Mouse (Mus musculus): ENCODE results near the gene Cenpm.

Gene Cenpm

DNA sequence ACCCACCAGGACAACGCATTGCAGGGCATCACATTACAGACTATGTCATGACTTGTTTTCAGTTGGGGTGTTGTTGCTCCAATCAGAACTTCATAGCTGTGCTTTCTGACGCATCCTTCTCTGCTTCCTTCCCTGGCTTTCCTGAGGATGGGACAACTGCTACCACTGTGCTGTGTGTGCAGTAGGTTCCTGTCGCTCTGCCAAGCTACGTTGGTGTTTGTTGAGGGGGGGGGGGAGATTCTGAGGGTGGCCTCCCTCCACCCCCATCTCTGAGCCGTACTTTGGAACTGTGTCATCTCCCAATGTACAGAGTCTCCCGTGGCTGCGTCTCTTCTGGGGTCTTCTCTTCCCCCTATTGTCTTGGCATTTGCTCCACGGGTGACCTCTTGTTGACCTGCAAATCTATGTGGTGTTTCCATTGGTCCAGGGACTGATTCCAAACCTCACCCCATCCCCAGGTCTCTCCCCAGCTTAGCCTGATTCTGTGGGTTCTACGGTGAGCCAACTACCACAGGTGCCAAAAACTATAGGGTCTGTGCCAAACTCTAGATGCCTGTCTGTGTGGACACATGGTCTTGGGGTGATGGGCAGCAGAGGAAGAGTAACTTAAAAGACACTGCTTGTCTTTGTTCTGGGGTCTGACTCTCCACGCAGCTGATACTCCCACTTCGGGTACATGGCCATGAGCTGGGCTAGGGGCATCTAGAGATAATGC lies 29.1 kb downstream of the Cenpm start:
- DNase-seq (ENCODE audit: low read depth, low spot score), result no peak

DNA sequence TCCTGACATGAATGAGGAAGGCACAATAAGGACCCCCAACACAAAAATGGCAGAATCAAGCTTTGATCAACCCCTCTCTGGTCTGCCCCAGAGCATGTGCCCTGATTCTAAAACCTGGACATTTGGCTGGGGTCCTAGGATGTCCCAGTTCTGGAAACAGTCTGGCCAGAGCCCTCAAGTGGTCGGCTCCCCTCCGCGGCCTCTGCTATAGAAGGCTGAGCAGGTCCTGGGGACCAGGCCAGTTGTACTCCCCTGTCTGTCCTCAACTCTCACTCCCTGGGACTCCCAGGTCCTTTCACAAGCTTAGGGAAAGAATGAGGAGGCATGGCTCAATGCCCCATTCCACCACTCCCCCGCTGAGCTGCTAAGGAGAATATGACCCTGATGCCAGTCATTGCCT lies 31.3 kb downstream of the Cenpm start:
- no peak for DNase-seq (ENCODE audit: low read depth, low spot score)

DNA sequence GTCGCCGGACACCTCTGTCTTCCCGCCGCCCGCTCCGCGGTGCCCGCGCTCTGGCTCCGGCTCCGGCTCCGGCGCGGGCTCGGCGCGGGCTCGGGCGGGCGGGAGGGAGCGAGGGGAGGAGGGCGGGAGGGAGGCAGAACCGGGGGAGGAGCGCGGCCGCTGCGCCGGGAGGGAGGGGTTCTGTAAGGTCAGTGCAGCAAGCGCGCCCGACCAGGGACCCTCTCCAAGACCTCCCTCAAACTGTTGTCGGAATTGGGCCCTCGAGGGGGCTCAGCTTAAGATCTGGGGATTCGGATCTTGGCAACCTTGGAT lies 31.8 kb downstream of the Cenpm start, which contains the start of gene Shisa8:
Gene Shisa8 (minus strand): TSS at position 64 of the 312 bp plus-strand sequence.
- DNase-seq (ENCODE audit: low read depth, low spot score), result no peak

DNA sequence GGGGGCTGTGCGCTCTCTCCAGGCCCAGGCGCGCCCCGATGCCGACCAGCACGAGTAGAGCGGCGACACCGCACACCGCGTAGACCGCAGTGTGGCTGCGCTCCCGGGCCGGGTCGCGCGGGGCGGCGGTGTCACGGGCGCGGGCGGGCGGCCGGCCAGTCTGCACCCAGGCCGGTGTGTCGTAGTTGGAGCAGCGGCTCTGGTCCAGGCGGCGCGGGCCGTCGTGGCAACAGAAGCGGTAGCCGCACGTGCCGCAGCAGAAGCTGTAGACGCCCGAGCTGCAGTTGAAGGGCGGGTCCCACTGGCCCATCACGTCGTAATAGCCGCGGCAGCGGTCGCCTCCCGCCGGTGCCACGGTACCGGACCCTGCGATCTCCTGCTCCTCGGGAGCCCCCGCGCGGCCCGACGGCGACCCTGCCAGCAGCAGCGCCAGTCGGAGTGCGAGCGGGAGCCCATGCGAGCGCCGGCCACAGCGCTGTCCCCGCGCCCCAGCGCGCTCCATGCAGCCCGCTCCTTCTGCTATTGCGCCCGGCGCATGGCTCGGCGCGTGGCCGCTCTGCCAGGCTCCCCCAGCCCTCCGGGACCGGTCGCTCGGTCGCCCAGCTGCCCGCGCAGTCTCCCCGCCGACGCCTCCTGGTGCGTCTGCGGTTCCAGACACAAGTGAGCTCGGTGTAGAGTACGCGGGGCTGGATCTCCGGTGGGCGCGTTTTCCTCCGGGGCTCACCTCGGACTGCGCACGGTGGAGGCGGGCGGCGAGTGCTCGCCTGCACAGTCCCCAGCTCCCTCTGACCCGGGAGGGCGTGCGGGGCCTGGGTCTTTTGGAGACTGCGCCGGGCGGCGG lies 32.4 kb downstream of the Cenpm start:
- DNase-seq (ENCODE audit: low read depth, low spot score), result no peak

DNA sequence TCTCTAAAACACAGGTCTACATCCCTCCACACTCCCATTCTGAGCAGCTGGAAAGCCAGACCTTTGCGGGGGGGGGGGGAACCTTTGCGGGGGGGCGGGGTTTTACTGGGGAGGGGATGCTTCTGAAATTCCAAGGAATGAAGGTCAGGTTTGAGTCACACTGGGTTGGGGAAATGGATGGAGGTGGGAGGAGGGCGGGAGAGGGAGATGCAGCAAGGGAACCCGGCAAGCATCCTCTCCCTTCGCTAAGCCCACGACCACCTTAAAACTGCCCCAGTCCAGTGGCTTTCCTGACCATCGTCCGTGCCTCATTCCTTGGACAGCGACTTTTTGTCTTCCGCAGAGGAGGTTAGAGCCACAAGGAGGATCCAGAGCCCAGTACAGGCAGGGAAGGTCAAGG lies 33.3 kb downstream of the Cenpm start:
- no peak for DNase-seq (ENCODE audit: low read depth, low spot score)

DNA sequence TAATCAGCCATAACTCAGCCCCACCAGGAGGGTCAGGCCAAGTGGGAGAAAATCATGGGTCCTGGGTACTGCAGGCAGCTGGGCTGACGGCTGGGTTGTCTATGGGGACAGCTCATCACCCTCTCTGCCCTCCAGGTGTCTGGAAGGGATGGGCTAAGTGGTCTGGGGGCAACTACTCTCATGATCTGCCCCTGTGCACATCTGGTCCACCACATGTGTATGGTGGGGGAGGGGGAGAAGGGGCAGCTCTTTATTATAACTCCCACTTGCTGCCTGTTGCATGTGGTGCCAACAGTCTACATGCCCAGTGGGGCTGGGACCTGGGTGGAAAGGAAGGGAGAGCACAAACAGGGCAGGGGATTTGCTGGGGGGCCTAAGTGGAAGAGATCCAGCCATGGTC lies 33.7 kb downstream of the Cenpm start:
- no peak for DNase-seq (ENCODE audit: low read depth, low spot score)

DNA sequence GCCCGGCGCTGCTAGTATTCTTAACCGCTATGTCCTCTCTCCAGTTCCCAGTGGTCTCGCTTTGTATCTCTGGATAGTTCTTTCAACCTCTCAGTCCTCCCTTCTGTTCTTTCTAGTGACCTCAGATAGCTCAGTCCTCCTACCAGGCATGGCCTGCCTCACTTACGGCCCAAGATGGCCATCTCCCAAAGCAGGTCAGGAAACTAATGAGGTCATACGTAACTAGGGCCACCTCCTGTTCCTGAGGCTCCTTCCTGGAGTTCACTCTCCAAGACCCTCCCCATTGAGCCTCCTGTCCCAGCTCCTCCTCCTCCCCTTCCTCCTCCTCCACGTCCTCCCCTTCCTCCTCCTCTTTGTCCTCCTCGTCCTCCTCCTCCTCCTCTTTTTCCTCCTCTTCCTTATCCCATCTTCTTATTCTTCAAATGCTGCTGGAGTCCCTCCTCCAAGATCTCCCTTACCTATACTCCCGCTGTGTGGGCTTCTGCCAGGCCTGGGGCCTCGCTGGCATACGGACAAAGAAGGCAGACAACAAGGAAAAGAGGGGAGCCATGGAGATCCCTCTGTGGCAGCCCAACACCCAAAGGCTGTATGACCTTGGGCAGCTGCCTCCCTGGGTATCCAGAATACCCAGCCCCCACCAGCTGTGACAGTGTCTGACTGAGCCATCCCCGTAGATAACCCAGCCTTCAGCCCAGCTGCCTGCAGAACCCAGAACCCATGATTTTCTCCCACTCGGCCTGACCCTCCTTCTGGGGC lies 35.1 kb downstream of the Cenpm start:
- no peak for DNase-seq (ENCODE audit: low read depth, low spot score)

DNA sequence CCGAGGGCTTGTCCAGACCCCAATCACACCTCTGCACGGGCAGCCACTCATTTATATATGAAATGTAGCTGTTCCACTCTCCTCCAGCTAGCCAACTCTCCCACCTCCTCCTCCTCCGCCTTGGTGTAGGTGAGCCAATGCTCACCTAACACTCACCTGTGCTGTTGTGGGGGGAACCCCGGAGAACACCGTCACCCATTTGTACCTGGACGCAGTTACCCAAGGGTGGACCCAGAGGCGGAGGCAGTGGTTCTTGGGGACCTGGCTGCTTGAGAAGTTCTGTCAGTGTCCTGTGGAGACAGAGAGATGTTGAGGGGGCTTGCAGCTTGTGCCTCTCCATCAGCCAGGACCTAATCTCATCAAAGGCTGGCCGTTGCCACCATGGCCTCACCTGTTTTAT lies 36.2 kb downstream of the Cenpm start:
- no peak for DNase-seq (ENCODE audit: low read depth, low spot score)

DNA sequence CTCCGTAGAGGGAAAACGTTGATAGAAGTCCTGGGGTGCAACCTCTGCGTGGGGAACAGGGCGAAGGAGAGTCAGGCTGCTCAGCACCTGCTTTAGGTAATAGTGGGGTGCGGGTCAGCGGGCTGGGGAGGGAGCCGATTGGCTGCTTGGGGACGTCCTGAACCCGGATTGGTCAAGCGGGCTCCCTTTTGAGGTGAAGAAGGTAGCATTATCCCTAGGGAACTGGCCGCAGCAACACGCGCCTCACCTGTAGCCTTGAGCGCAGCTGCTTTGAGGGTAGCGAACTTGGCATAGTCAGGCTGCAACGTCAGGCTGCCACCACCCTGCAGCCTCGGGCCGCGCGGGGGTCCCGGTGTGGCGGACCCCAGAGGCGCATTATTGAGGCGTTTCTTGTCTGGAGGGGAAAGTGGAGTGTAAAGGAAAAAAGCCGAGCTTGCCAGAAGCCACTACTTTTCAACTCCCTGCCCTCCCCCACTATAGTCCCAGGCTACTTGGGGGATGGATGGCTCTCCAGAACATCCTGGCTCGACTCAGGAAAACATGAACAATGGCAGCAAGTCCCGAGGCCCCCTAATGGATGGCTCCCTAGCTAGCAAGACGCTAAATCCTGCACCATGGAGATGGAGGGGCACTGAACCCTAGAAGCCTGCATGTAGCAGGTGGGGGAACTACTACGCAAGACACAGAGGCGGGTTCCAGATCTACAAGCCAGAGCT lies 36.9 kb downstream of the Cenpm start:
- no peak for DNase-seq (ENCODE audit: low read depth, low spot score)

DNA sequence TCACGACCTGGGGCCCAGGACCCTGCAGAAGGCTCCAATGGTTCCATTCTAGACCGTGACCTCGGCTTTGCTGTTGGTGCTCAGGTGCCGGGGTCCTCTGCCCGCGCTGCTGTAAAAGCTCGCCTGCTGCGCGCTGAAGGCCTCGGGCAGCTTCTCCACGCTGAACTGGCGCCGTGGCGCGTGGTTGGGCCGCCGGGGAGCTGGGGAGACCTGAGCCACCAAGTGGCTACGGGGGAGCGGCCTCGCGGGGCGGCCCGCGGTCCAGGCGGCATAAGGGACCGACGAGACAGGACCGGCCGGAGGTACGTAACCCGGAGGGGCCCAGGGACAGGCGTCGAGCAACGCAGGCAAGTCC lies 37.5 kb downstream of the Cenpm start:
- DNase-seq (ENCODE audit: low read depth, low spot score), result no peak

DNA sequence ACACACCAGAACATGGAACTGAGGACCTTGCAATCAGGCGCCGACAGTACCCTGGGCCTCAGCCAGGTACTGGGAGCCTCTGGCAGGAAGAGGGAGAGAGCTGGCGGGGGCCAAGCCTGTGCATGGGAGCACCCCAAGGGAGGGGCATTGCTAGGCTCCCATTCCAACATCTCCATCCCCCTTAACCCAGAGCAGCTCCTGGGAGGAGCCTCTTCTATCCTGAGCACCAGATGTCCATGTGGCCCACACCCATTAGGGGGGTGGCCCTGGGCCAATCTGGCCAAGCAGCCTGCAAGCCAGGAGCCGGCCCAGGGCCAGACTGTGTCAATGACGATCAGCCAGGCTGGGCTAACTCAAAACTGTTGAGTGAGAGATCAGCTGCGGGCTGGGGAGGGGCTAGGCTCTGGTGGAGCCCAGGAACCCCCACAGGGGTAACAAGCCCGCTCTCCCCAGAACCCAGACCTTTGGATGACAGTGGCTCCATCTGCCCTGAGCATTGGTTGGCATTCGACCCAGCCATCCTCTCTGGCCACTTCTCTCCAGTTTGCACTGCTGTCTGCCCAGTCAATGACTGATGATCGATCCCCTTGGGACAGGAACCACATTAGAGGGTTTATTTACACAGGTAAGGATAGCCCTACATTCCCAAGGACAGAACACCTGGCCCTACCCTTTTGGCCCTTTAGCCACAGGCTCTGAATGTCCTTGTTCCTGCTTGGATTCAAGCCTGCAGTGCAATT lies 38.0 kb downstream of the Cenpm start:
- DNase-seq (ENCODE audit: low read depth, low spot score), result peak; percentile 48

DNA sequence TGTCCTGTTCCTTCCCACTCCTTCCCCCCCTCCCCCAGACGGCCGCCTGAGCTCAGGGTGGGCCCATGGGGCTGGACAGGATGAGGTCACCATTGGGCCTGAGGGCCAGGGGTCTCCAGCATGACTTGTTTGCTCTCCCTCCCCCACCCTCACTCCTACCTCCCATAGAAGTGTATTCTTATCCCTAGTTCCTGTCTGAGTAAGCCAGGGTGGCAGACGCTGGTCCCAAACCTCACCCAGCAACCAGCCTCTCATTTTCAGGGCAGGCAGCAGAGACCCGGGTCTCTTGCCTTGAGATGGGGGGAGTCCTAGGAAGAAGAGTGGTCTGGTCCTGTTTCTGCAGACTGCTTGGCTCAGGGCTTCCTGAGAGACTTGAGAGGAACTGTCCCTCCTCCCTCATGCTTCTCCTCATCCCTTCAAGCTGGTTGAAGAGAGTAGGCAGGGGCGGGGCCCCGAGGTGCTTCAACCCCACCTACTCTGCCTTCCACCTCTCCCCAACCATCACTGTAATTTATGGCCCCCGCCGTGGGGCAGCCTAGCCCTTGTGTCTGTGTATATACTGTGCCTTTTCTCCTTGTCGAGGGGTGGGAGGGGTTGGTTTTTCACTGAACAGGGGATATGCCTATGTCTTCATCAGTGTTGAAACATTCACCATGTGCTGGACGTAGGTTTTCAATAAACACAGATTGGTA lies 39.7 kb downstream of the Cenpm start:
- no peak for DNase-seq (ENCODE audit: low read depth, low spot score)

DNA sequence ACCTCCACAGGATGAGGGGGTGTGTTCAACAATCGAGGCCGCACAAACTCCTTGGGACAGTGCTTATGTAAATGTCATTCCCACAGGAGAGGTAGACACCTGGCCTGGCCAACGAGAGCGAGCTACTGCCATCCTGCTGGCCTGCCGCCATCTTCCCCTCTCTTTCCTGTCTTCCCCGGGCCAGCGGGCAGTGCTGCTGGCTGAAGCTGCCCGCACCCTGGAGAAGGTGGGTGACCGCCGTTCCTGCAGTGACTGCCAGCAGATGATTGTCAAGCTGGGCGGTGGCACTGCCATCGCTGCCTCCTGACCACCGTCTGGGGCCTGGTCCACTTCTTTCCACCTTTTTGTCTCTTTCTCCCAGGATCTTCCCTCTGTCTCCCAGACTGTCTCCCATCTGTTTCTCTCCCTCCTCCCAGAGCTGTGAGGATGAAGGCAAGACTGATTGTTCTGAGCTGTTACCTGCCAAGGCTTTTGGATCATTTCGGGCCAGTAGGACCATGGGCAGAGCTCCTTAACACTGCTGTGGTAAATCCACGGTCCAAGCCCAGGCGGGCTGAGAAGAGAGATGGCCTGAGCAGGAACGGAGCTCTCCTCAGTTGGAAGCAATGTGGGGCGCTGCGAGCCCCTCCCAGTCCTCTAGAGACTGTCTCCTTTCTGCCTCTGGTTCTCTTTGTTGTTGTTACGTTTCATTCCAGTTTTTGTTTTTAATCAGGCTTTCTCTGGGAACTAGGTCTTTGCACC lies 40.8 kb downstream of the Cenpm start:
- no peak for DNase-seq (ENCODE audit: low read depth, low spot score)

DNA sequence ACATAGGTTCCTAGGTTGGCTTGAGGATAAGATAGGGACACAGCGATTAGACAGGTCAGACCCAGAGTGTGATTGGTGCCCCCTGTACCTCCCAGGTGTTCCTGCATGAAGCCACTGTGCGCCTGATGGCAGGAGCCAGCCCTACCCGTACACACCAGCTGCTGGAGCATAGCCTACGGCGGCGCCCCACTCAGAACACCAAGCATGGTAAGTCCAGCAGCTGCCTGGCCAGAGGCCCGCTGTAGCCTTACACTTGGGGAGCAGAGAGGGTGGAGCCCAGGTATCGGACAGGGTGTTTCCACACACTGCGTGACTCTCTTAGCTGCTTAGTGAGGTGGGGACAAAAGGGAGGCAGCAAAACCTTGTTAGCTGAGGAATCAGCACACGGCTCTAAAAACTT lies 41.5 kb downstream of the Cenpm start:
- DNase-seq (ENCODE audit: low read depth, low spot score), result no peak

DNA sequence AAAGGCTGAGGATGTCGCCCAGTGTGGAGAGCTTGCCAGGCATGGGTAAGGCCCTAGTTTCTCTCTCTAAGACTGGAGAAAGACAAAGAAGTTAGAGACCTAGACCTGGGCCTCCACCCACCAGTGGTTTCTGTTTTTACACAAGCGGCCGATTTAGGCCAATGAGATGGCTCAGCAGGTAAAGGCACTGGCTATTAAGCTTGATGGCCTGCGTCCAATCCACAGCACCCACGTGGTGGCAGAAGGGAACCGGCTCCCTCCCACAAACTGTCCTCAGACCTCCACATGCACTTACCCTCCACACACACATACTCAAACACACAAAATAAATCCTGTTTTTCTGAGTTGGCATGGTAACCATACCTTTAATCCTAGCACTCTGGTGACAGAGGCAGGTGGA lies 42.5 kb downstream of the Cenpm start:
- no peak for DNase-seq (ENCODE audit: low read depth, low spot score)

DNA sequence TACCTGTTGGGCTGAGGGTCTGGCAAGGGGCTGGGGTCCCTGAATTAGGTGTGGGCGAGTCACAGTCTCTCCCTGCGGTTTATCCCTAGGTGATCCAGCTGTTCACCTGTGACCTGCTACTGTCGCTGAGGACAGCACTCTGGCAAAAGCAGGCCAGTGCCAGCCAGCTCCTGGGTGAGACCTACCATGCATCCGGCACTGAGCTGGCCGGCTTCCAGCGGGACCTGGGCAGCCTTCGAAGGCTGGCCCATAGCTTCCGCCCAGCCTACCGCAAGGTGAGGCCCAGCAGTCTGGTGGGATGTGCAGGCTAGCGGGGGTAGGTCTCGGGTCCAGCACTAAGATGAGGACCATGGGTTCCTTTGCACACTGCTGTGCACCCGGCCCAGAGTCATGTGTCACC lies 45.0 kb downstream of the Cenpm start:
- no peak for DNase-seq (ENCODE audit: low read depth, low spot score)

DNA sequence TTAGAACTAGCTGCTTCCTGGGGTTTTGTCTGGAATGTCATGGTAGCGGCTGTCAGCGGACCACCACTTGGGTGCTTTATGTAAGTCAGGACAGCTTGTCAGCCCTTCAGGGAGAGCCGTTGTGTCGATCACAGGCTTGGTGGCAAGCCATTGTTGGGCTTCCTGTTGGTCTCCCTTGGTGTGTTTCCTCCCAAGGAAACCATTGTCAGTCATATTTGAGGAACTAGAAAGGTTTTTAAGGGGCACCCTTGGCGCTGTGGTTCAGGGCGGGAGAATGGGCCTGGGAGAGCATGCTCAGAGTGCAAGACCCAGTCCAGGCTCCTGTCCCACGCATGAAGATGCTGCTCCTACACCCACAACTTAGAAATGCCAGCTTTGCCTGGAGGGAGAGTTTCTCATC lies 46.2 kb downstream of the Cenpm start:
- DNase-seq (ENCODE audit: low read depth, low spot score), result no peak

DNA sequence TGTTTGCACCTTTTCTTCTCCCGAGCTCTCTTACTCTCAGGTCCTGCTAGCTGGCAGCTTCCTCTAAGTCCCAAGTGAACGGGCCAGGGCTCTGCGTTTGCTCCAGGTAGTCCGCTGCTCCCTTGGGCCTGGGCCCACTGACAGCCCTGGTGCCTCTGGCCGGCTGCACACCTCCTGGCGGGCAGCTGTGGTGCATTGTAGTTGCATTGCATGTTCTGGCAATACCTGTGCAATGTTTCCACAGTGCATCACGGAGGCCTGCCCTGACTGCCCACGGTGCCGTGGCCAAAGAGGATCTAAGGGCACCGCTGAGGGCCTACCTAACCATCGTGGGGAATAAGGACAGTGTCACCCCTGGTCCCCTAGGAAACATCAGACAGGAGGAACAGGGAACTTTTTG lies 46.6 kb downstream of the Cenpm start:
- DNase-seq (ENCODE audit: low read depth, low spot score), result no peak

DNA sequence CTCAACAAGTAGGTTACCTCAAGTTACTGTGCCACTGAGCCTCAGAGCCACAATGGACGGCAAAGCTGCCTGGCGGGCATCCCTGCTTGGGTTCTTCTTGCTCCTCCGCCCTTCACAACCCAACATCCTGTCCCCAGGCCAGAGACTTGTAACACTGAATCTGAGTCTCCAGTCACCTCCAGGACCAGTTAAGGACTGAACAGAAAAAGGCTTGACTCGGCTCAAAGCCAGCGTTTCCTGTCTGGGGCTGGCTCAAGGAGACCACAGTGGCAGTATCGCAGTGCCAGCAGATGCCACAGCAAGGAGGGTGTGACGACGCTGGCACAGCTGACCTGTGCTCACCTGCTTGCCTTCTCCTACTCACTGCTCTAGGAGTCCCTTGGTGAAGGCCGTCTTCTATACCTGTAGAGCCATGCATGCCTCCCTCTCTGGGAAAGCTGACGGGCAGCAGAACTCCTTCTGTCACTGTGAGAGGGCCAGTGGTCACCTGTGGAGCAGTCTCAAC lies 47.2 kb downstream of the Cenpm start:
- DNase-seq (ENCODE audit: low read depth, low spot score), result no peak

DNA sequence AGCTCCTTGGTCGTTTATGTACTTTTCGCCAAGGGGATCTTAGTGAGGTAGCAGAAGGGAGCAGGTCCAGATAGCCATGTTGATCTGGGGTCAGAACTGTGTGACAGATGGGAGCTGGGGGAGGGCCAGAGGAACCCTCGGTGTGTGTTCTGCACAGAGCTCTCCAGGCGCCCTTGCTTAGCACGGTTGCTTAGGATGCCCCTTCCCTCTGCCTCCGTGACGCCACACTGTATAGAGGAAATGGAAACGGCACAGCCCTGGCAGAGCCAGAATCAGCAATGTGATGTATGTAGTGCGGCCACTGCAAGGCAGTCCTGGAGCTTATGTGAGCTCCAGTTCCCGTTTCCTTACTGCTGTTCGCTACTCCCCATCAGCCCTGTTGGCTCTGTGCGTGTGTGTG lies 48.2 kb downstream of the Cenpm start:
- DNase-seq (ENCODE audit: low read depth, low spot score), result no peak

Data from retina, adult 2 months (tissue).